Mouse (Mus musculus) testis, adult 2 months (tissue): ENCODE measurements around the gene Oosp2. TPM values are rescaled to one million over a fixed set of nuclear protein-coding genes. Genes with fewer than 3 reads are reported as not detected.

Source experiments
- H3K27ac ChIP-seq: fragments of 200-500 bp; 2 replicates; pipeline ENCODE4 v1.5.1; 2012; ENCODE audit warnings: low read depth, low read length; ENCODE audit not compliant: control insufficient read depth, insufficient read depth
- H3K27me3 ChIP-seq: fragments of 200-500 bp; 2 replicates; pipeline ENCODE4 v1.6.1; 2012; ENCODE audit warnings: mild to moderate bottlenecking, low read length, moderate library complexity; ENCODE audit not compliant: control insufficient read depth, insufficient read depth
- H3K36me3 ChIP-seq: fragments of 200-500 bp; 2 replicates; pipeline ENCODE4 v1.6.1; 2012; ENCODE audit warnings: mild to moderate bottlenecking, low read length; ENCODE audit not compliant: control insufficient read depth, insufficient read depth
- H3K4me1 ChIP-seq: fragments of 200-500 bp; 2 replicates; pipeline ENCODE4 v1.6.1; 2012; ENCODE audit warnings: low read length; ENCODE audit not compliant: control insufficient read depth, insufficient read depth
- H3K4me3 ChIP-seq: fragments of 200-500 bp; 2 replicates; pipeline ENCODE4 v1.5.1; 2012; ENCODE audit warnings: low read depth, mild to moderate bottlenecking, low read length, moderate library complexity, mixed read lengths; ENCODE audit not compliant: control insufficient read depth
- CTCF ChIP-seq: fragments of 200-500 bp; IDR thresholded peaks from 2 replicates; pipeline ENCODE4 v1.5.1; 2012; ENCODE audit warnings: low read depth, mild to moderate bottlenecking, inconsistent platforms, low read length, moderate library complexity; ENCODE audit not compliant: control insufficient read depth, insufficient read depth, insufficient replicate concordance
- POLR2A ChIP-seq: fragments of 200-500 bp; IDR thresholded peaks from 2 replicates; pipeline ENCODE4 v1.6.1; 2012; ENCODE audit warnings: low read depth, mild to moderate bottlenecking, inconsistent platforms, low read length, moderate library complexity; ENCODE audit not compliant: control insufficient read depth
- polyA plus RNA-seq: library from polyadenylated mRNA; depleted of rRNA; stranded (reverse); fragments of >200 nt; gene quantifications from 2 replicates; pipeline ENCODE4 v1.2.3, GENCODE M21; 2012

Gene Oosp2
- polyA plus RNA-seq, 1 experiment: not detected

GRCm38 (mm10) chr19:11646166-11646565 is 14.2 kb downstream of the Oosp2 start:
- H3K27ac ChIP-seq: no peak overlapping the region
- no peaks in the 10 kb centered on the region for H3K27me3 ChIP-seq
- H3K4me3 ChIP-seq: no peak overlapping the region
- no peak for TF ChIP-seq CTCF
- TF ChIP-seq POLR2A: no peak
- no peaks in the 10 kb centered on the region for H3K4me1 ChIP-seq
- H3K36me3 ChIP-seq: no peaks in the 10 kb centered on the region

- Histone ChIP-seq H3K27ac (no peak within 1 kb of the TSS), H3K36me3 (no peaks in the 10 kb centered on the region), H3K4me1 (no peaks in the 10 kb centered on the region), H3K27me3 (no peaks in the 10 kb centered on the region), H3K4me3 (no peak within 1 kb of the TSS)
- no peak for TF ChIP-seq CTCF
- no peak for TF ChIP-seq POLR2A
Measured at GRCm38 (mm10) chr19:11640732-11641131, 19.6 kb downstream of the Oosp2 start, which contains the start of gene Ms4a3. Gene Ms4a3 (minus strand): TSS chr19:11640851.

- Histone ChIP-seq H3K27me3 (no peaks in the 10 kb centered on the region), H3K27ac (no peak overlapping the region), H3K4me1 (no peaks in the 10 kb centered on the region), H3K36me3 (no peaks in the 10 kb centered on the region), H3K4me3 (no peak overlapping the region)
- TF ChIP-seq POLR2A (no peak), CTCF (no peak)
Measured at GRCm38 (mm10) chr19:11639038-11639437, 21.3 kb downstream of the Oosp2 start.

- Histone ChIP-seq H3K36me3 (no peaks in the 10 kb centered on the region), H3K27ac (no peak overlapping the region), H3K4me3 (no peak overlapping the region), H3K4me1 (no peaks in the 10 kb centered on the region), H3K27me3 (no peaks in the 10 kb centered on the region)
- TF ChIP-seq CTCF (no peak), POLR2A (no peak)
Measured at GRCm38 (mm10) chr19:11635572-11635971, 24.8 kb downstream of the Oosp2 start.

- H3K4me1 ChIP-seq: no peaks in the 10 kb centered on the region
- no peak overlapping the region for H3K4me3 ChIP-seq
- H3K27ac ChIP-seq: no peak overlapping the region
- no peaks in the 10 kb centered on the region for H3K36me3 ChIP-seq
- no peaks in the 10 kb centered on the region for H3K27me3 ChIP-seq
- TF ChIP-seq CTCF: no peak
- TF ChIP-seq POLR2A: no peak
Measured at GRCm38 (mm10) chr19:11634330-11634729, 26.0 kb downstream of the Oosp2 start.

- H3K4me3 ChIP-seq: no peak overlapping the region
- no peaks in the 10 kb centered on the region for H3K36me3 ChIP-seq
- no peaks in the 10 kb centered on the region for H3K4me1 ChIP-seq
- H3K27ac ChIP-seq: no peak overlapping the region
- no peaks in the 10 kb centered on the region for H3K27me3 ChIP-seq
- TF ChIP-seq CTCF (no peak), POLR2A (no peak)
Measured at GRCm38 (mm10) chr19:11633732-11634131, 26.6 kb downstream of the Oosp2 start.

GRCm38 (mm10) chr19:11625231-11625630 is 35.1 kb downstream of the Oosp2 start:
- H3K36me3 ChIP-seq: no peaks in the 10 kb centered on the region
- TF ChIP-seq POLR2A (no peak), CTCF (no peak)
- H3K4me1 ChIP-seq: no peaks in the 10 kb centered on the region
- no peak overlapping the region for H3K4me3 ChIP-seq
- no peak overlapping the region for H3K27ac ChIP-seq
- no peaks in the 10 kb centered on the region for H3K27me3 ChIP-seq

GRCm38 (mm10) chr19:11624800-11625199 is 35.6 kb downstream of the Oosp2 start:
- no peaks in the 10 kb centered on the region for H3K27me3 ChIP-seq
- TF ChIP-seq CTCF: no peak
- TF ChIP-seq POLR2A: no peak
- H3K36me3 ChIP-seq: no peaks in the 10 kb centered on the region
- H3K27ac ChIP-seq: no peak overlapping the region
- no peaks in the 10 kb centered on the region for H3K4me1 ChIP-seq
- no peak overlapping the region for H3K4me3 ChIP-seq
